Mouse (Mus musculus): ENCODE measurements around the gene Uba7.
A peak's percentile ranks its signal among the peaks of the same experiment; 100 is the strongest.

The Uba7 gene

DNA sequence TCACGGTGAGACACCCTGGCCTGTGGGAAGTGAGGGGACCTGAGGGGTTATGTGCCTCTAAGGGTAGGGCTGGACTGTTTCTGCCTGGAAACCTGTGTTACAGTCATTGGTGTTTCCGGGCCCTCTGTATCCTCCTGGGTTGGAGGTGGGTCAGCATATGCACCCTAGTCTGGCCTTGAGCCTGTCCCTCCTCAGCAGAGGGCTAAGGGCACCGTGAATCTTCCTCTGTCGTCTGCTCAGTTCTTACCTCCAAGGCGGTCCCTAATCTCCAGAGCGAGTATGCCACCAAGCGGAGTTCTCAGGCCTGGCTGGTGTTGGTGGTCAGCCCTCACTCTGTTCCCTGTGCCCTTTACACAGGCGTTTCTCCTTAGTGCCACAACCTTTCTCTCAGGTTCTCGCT lies 12.4 kb upstream of the Uba7 start:
- DNase-seq: no peak

DNA sequence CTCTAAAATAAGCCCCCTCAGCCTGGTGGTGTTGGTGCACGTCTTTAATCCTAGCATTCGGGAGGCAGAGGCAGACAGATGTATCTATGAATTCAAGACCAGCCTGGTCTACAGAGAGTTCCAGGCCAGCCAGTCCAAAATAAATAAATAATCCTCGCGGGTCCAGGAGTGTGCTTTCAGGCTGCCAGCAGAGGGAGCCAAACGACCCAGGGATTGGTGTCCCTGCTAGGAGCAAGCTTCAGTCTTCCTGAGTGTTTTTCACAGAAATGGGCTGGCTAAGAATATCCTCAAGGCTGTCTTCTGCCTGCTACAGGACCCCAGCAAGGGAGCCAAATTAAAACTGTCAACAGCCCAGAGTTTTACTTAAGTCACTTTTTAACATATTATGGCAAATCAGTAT lies 11.6 kb upstream of the Uba7 start:
- DNase-seq: peak; percentile 92 to 93

DNA sequence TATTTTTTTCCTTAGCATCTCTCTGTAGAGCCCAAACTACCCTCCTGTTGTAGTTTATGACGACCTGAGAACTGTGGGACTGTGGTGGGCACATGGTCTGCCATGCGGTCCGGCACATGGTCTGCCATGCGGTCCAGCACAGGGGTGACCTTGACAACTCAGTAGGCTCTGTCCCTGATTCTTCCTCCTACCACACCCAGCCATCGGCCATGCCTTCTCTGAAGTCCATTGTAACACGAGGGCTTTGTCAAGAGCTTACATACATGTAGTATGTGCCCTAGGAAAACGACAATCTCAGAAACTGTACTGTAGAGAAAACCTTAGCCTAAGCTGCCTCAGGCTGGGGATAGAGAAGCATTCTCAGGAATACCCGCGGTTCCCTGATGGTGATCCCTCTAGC lies 10.6 kb upstream of the Uba7 start:
- no peak for DNase-seq

DNA sequence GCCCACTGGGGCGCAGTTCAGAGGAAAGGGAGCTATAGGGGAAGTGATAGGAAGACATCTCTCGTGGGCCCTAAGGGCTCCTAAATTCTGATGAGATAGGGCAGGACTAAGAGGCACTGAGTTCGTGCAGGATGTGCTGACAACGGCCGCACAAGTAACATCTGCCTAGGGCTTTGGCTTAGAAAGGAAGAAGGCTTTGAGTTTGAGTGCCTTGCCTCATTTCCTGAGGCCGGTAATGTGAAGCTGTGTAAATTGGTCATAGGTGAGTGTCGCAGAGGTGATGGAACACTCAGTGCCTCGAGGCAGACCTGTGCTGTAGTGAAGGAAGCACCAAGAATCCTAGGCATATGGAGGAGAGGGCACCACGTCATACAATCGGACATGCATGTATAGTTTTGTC lies 8.6 kb upstream of the Uba7 start:
- DNase-seq: no peak

DNA sequence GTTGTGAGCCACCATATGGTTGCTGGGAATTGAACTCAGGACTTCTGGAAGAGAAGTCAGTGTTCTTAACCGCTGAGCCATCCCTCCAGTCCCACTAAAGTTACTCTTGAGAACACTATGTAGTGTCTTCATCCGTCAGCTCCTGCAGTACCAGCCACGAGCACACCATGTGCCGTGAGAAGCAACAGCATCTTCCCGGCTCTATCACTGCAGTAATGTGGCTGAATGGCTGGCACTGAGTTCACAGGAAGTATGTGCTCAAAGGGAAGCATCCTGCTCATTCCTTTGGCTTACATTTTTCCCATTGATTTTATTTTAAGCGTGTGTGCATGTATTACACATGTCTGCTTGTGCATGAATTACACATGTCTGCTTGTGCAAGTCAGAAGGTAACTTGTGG lies 7.9 kb upstream of the Uba7 start:
- no peak for DNase-seq

DNA sequence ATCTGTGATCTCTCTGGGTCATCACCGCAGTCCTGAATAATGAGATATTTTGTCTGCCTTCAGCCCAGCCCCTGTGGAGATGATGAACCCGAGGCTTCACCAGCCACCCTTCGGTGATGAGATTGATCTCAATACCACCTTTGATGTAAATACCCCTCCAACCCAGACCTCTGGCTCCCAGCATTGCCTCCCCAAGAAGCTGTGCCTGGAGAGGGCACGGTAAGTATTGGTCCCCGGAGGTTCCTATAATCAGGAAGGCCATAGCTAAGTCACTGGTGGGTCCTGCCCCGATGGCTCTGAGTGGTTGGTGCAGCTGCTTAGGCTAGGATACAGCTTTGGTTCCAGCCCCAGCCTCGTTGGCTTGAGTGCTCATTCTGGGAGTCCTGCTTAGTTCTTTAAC lies 6.8 kb upstream of the Uba7 start:
- no peak for DNase-seq

DNA sequence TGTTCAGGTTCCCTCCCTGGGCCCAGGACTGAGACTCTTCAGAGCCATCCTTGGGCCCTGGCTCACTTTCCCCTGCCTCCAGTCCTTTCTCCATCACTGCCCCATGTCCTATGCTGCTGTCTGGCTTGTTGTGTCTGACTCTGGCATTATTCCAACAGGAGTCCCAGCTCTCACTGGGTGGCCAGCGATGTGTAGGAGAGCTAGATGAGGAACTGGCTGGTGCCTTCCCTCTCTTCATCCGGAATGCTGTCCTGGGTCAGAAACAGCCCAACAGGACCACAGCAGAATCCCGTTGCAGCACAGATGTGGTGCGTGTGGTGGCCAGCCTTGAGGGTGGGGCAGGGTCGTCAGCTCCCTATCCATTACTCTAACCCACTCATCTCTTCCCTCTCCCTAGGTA lies 5.0 kb upstream of the Uba7 start:
- no peak for DNase-seq

DNA sequence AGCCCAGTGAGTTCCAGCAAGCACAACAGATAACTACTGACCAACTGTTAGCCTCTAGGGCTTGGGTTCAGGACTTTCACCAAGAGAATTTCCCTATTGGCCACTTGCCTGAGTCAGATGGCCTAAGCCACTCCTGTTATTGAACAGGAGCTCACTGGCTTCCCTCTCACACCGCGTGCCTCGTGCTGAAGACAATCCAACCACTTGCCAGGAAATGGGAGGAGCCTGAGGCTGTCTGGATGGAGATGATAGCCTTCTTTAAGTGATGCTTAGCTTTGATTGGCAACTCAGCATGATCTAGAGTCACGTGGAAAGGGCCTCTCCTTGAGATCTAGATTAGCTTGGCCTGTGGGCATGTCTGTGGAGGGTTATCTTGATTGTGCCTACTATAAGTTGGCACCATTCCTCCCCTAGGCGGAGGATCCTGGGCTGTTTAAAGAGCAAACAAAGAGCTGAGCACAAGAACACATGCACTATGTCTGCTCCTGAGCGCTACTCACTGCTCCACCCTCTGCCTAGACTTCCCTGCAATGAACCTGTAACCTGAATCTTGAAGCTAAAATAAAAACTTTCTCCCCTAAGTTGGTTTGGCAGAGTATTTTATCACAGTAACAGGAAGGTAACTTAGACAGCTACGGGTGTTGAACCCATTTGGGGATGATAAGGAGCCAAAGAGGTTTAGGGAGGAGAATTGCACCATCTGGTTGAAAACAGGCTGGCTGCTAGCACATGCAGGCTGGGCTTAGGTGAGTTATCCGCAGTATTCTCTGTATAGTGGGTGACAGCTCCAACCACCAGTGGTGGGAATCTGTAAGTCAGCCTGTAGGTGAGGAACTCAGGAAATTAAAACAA lies 3.4 kb upstream of the Uba7 start:
- DNase-seq: no peak

DNA sequence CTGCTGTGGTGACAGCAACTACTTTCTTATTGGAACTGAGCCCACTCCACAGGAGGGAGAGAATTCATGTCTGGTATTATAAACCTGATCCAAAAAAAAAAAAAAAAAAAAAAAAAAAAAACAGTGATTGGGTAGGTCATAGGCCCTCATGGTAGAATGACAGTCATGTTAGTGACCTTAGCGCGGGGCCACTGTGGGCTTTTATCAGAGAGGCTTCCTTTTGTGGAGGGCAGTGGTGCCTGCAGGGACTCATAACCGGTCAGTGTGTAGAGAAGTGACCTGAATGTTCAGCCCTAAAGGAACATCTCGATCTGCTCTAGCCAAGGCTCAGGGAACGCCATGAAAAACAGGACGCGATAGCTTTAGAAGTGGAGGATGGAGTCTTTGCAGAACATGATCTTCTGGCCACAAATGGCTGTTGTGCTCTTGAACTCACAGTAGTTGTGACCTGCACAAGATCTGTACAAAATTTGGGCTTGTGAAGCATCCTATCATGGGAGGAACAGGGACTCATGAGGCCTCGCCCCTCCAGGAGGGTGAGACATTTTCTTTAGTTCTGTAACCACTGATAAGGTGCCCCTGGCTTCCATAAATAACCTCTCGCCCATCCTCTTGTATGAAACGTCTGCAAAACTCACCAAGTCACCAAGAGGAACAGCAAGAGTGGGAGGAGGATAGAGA lies 674 bp upstream of the Uba7 start:
- DNase-seq: no peak

DNA sequence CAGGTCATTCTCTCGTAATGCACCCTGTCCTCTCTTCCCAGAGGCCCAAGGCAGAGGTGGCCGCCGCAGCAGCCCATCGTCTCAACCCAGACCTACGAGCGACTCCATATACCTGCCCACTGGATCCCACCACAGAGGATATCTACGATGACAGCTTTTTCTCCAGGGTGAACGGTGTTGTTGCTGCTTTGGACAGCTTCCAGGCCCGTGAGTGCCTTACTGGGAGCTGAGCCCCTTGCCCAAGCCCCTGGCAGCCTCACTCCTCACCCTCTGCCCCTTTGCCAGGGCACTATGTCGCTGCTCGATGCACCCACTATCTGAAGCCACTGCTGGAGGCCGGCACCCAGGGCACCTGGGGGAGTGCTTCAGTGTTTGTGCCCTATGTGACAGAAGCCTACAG lies 3.5 kb downstream of the Uba7 start:
- DNase-seq: no peak

DNA sequence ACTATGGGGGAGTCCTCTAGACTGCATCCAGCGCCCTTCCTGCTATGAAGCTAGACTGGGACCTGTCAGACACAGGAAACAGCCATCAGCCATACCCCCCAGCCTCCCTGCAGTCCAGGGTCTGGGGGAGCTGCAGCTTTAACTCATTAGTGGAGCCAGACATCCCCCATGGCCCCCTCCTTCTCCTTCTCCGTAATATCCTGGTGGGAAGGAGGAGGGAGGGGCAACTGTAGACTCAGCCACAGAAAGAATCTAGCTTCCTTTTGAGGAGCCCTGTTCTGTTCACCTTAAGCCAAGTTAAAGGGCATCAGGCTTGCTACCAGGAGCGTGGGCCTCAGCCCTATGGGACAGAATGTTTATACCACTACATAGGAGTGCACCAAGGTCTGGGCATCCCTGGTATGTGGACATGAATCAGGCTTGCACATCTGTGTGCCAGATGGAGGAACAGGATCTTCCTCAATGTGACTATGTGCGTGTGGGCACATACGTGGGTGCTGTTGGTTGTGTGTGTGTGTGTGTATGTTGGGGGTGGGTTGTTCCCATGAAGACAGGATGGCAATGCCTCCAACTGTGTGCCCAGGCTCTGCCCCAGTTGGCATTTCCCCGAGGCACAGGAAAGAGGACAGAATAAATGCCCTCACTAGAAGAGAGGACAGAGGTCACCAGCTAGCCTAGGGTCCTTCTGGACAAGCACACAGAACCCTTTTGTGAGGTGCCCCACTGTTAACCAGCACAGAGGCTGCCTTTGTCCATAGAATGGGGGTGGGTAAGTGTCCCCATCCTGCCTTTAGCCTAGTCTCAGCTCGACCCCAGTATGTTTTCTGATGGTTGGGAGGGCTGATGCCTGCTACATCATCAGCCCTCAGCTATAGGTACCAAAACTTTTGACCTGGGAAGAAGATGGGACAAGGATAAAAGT lies 6.6 kb downstream of the Uba7 start:
- no peak for DNase-seq

DNA sequence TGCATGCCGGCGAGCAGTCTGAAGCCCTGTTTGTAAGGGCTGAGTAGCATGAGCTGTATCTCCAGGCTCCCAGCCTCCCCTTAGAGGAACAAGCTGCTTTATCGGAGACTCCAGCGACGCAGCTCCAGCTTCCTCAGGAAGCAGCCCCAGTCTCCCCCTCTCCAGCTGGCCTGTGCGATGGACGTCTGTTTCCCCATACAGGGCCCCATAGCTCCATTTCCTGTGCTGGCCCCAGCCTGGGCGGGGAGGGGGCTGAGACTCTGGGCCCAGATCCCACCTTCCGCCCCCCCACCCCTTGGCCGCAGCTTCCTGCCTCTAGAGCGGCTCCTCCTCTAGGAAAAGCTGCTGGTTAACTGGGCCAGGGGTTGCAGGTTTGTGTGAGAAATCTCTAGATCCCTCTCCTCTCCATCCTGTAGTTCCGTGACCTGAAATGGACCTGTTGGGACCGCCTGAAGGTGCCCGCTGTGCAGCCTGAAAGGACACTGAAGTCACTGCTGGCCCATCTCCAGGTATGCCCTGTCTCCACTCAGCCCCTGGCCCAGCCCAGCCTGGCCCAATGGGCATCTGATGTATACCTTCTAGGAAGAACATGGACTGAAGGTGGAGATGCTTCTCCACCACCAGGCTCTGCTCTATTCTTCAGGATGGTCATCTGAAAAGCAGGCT lies 7.5 kb downstream of the Uba7 start, which contains the start of gene Gm20661:
Gm20661 (plus strand) TSS at position 378 of the 666 bp plus-strand sequence.
- peak; percentile 44 to 51 for DNase-seq

DNA sequence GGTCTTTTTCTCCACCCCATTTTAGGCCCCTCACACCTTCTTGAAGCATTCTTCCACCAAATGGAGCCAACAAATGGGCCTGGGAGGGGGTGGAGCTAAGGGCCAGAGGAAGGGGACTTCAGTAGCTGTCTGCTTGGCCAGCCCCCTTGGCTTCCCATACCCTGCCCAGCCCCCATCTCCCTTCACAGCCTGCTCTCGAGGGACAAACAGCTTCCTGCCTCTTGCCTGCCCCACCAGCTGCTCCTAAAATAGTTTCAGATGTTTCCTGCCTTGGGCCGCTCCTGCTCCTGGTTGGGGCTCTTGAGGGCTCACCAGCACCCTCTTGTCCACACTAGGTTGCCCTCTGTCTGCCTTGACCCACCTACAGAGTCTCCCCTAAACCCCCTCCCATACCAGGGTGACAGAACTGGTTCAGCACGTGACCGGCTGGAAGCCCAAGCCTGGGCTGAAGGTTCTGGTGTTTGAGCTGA lies 8.2 kb downstream of the Uba7 start:
- DNase-seq: peak; percentile 38 to 61

DNA sequence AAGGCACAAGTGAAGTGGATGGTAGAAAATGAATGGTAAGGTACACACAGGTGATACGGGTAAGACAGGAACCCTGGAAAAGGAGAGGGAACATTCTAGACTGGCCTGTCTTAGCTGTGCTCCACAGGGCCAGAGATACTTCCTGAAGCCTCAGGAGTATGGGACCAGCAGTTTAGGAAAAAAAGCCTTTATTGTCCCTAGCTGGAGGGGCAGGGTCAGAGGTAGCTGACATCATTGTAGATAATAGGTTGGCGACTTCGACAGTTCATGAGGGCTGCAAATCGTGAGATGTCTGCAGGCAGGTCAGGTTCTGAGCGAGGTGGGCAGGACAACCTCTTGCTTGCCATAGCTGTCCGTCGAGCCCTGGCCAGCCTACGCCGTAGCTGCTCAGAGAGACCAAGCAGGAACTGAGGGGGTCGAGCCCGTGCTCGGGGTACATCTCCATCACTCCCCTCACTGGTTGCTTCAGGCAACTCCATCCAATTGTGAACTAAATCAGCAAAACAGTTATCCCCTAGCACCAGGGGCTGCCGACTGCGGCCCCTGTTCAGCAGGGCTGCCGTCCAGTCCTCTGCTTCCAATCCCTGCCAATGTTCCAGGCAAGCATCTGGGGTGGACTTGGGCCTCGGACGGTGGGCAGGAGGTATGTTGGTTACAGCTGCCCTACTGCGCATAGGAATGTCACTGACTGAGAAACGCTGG lies 8.9 kb downstream of the Uba7 start:
- DNase-seq: no peak

DNA sequence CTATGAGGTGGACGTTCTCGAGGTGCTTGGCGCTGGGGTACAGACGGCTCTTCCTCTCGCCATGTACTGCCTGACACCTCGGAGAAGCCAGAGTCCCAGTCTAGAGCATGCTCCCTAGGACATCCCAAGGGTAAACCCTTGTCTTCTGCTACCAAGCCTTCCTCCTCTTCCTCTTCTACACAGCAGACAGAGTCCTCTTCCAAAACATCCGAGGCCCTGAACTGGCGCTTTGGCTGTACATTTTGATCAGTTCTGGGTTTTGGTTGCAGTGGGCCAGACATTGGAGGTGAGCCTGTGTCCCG lies 9.4 kb downstream of the Uba7 start:
- DNase-seq: no peak

DNA sequence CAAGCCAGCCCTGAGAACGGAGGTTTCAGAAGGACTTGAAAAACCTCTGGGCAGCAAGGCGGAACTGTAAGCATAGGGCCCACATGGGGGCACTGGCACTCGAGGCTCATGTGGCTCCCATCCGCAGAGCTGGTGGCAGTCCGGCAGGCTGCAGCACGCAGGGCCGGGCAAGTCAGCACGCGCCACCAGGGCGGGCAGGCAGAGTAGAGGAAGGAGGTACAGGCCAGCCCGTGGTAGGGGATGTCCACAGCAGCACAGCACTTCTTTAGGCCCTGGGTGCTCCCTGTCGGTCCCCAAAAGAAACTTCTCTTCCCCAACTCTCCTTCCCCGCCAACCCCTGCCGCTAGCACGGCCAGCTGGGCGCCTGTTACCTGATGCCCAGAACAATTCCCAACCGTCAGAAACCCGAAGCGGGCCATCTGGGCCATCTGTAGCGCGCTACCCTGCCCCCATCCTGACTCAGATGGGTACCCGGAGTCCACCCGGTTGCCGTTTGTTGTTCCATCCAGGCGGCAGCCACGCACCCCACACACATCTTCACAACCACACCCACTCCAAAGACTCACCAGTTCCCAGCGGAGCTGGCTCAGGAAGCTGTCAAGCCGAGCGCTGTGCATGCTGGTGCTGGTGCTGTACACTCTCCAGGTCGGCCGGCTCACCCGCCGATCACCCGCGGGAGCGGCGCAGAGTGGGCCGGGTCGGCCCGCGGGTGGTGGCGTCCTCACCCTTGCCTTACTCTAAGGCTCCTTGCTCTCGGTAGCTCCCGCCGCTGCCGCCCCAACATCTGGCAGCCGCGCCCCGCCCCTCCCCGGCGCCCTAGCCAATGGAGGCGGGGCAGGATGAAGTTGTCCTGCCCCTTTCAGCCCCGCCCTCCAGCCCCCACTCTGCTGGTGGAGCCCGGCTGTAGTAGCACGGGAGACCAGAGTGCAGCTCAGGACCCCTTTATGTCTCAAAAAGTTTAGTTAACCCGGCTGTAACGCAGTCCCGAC lies 10.1 kb downstream of the Uba7 start, which contains the start of gene Inka1:
Inka1 (minus strand) TSS at position 749 of the 989 bp plus-strand sequence.
- DNase-seq: peak; percentile 74 to 81

DNA sequence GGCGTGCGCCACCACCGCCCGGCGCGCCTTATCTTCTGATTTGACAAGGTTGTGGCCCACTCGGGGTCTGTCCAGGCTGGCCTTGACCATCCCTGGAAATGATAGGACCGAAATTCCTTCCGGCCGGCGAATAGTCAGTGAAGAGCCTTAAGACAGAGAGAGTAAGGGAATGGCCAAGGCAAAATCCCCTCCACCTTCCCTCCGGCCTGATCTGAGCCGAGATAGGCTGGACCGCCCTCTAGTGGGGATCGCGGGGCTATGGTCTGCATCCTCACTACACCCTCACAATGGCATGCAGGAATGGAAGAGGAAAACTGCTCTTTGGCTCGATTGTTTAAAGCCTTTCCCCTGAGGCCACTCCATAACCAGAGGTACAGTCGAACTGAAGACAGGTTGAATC lies 11.1 kb downstream of the Uba7 start:
- DNase-seq: peak; percentile 90 to 91

DNA sequence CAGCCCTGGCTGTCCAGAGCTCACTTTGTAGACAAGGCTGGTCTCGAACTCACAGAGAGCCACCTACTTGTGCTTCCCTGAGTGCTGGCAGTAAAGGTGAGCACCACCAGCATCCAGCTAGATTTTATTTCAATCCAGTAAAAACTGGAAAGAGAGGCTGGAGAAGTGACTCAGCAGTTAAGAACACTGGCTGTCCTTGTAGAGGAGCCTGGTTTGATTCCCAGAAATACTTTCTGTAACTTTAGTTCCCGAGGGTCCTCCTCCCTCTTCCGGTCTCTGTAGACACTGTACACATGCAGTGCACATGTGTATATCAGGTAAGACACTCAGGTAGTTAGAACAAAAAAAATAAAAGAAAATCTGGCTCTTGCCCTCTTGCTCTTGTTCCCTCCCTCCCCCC lies 12.6 kb downstream of the Uba7 start:
- DNase-seq: no peak

DNA sequence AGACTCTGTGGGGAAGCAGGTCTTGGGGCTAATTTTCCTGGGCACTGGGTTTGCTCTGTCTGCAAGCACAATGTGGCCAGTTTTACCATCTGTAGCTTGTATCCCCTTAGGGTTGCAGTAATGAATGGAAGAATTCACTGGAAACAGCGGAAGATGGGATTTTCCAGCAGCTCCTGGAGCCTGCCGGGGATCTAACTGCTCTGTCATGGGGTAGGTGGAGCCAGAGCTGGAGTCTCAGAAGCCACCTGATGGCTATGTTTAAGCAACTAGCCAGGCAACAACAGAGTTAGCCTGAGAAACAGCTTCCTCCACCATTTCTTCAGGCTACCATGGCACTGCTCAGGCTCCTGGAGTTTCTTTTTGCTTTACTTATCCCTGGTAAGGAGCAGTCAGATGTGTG lies 16.9 kb downstream of the Uba7 start, which contains the start of gene Cdhr4:
Cdhr4 (plus strand) TSS at position 301 of the 400 bp plus-strand sequence.
- no peak for DNase-seq

DNA sequence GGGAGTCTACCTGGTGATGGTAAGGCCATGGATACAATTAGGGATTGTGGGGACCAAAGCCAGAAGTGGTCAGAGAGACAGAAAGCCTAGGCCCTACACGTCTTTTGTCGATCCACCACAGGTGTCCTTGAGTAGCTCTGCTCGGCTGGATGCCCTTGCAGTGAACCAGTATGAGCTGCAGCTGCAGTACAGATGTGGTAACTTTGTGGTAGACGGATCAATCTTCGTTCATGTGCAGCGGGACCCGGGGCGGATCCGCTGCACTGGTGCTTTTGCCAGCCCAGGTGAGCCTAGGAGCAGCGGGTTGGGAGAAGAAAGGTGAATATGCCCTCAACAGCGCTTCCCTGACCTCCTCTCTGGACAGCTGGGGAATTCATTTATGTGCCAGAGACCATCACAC lies 17.7 kb downstream of the Uba7 start:
- no peak for DNase-seq

DNA sequence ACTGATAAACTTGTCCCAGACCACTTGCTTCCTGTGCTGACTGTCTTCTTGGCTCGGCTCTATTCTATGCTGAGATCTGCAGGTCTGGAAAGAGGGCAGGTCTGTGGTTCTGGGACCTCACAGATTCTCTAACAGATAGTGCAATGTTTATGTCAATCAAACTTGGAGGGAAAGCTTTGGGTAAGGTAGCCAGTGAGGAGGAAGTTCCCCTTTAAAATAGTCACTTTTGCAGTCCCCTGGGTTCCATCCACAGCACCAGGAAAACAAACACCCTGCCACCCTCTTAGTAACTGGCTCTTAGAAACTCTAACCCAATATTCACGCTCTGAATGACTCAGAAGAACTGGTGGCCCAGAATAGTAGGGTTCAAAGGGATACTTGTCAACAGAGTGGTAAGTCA lies 19.2 kb downstream of the Uba7 start:
- no peak for DNase-seq
